Mouse (Mus musculus) stomach, postnatal 0 days (tissue): Measurements from ENCODE around the gene Ctc1.

Source experiments
- CTCF ChIP-seq: IDR thresholded peaks from 2 replicates; pipeline ENCODE4 v1.5.1; 2016; ENCODE audit warnings: antibody characterized with exemption, low read depth, mild to moderate bottlenecking, moderate library complexity
- EP300 ChIP-seq: optimal IDR thresholded peaks from 2 replicates; pipeline ENCODE3; 2016; ENCODE audit warnings: antibody characterized with exemption

- TF ChIP-seq CTCF, result no peak
- no peak for TF ChIP-seq EP300
Observed at GRCm38 (mm10) chr11:69078041-69078440, 62.3 kb downstream of the Ctc1 start.
